Mouse (Mus musculus) intestine, postnatal 0 days (tissue): ENCODE results near the gene Sdhaf1. TPM values are rescaled to one million over a fixed set of nuclear protein-coding genes. Genes with fewer than 3 reads are reported as not detected.

Experiments used
- ATAC-seq: fragments of 200-750 bp; cut with Nextera tagmentation; 2 replicates; pipeline ENCODE4 v1.8.0; 2017; ENCODE audit warnings: mild to moderate bottlenecking, moderate TSS enrichment, moderate library complexity
- H3K27ac ChIP-seq: fragments of 300-500 bp; sonication (generic); 2 replicates; pipeline ENCODE4 v1.5.1; 2014; ENCODE audit warnings: mild to moderate bottlenecking, low read depth, low read length, moderate library complexity
- H3K27me3 ChIP-seq: fragments of 300-500 bp; sonication (generic); replicated peaks from 2 replicates; pipeline ENCODE4 v1.6.1; 2014; ENCODE audit warnings: low read length, mixed read lengths; ENCODE audit not compliant: control insufficient read depth, insufficient read depth
- H3K36me3 ChIP-seq: fragments of 300-500 bp; sonication (generic); 2 replicates; pipeline ENCODE4 v1.6.1; 2014; ENCODE audit warnings: mild to moderate bottlenecking, moderate library complexity; ENCODE audit not compliant: control insufficient read depth, insufficient read depth
- H3K4me1 ChIP-seq: fragments of 300-500 bp; sonication (generic); replicated peaks from 2 replicates; pipeline ENCODE4 v1.6.1; 2014; ENCODE audit warnings: antibody characterized with exemption, low read length, mixed read lengths; ENCODE audit not compliant: control insufficient read depth, insufficient read depth
- H3K4me2 ChIP-seq: fragments of 300-500 bp; sonication (generic); replicated peaks from 2 replicates; pipeline ENCODE4 v1.6.1; 2014; ENCODE audit warnings: low read depth, mild to moderate bottlenecking, moderate library complexity
- H3K4me3 ChIP-seq: fragments of 300-500 bp; sonication (generic); 2 replicates; pipeline ENCODE4 v1.5.1; 2014; ENCODE audit warnings: low read depth, low read length
- H3K9ac ChIP-seq: fragments of 300-500 bp; sonication (generic); 2 replicates; pipeline ENCODE4 v1.6.1; 2014; ENCODE audit warnings: mild to moderate bottlenecking, low read depth, low read length
- H3K9me3 ChIP-seq: fragments of 300-500 bp; sonication (generic); 2 replicates; pipeline ENCODE4 v1.6.1; 2016; ENCODE audit warnings: mixed run types; ENCODE audit not compliant: control insufficient read depth
- CTCF ChIP-seq: sonication (generic); IDR thresholded peaks from 2 replicates; pipeline ENCODE4 v1.5.1; 2016; ENCODE audit warnings: low read depth, mild to moderate bottlenecking, control low read depth, antibody characterized with exemption, moderate library complexity
- WGBS: fragments of 180-500 bp; shearing (Covaris S2); extraction: QIAGEN DNeasy Blood & Tissue Kit; methylation state at CpG from one replicate; pipeline ENCODE4 v1.1.7; 2014; 5-methylcytosine and 5-hydroxymethylcytosine counted together
- polyA plus RNA-seq: library from polyadenylated mRNA; unstranded; fragments of >200 nt; fragmentation: Nextera tagmentation; extraction: Ambion mirVana; gene quantifications from 2 replicates; pipeline ENCODE4 v1.2.1, GENCODE M21; 2015

Gene Sdhaf1
- polyA plus RNA-seq, 1 experiment from 2014 or later, result 18.3 TPM

DNA sequence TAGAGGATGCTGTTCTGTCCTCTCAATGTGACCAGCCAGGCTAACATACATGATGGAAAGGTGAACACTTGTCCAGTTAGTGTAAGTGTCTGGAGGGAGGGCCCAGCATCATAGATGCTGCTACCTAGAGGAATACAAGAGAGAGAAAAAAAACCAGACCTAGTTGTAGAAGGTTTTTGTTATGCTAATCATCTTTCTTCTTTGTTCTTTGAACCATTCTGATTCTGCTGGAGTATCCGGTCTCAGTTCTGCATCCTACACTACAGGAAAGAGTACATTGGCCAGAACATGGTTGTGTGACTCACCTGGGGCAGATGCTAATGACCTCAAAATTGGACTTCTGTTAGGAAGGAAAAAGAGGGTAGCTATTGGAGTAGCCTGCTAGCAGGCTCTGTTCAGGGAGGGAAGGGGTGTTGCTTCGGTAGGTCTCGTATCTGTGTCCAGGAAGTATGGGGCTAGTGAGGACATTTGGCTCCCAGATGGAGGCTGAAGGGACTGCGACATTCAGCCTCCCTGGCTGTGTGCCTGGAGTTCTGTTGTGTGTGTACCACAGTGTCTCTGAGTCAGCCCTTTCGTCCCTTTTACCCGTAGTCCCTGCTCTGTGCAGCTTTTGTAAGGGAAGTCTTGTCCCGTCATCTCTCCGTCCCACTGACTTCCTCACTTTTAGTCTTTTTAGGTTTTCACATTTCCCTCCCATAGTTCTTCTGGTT lies 36.8 kb downstream of the Sdhaf1 start:
- Histone ChIP-seq H3K9ac (no peak overlapping the region), H3K4me3 (no peak overlapping the region), H3K36me3 (no peaks in the 10 kb centered on the region), H3K9me3 (no peaks in the 10 kb centered on the region), H3K27ac (no peak overlapping the region), H3K4me2 (no peak overlapping the region), H3K27me3 (no peaks in the 10 kb centered on the region; the same call in 1 of the 2 replicates), H3K4me1 (no peaks in the 10 kb centered on the region)
- no peak for TF ChIP-seq CTCF
- ATAC-seq, result no peak
- WGBS, result 61% methylated on average over 8 of the region's 8 CpGs

DNA sequence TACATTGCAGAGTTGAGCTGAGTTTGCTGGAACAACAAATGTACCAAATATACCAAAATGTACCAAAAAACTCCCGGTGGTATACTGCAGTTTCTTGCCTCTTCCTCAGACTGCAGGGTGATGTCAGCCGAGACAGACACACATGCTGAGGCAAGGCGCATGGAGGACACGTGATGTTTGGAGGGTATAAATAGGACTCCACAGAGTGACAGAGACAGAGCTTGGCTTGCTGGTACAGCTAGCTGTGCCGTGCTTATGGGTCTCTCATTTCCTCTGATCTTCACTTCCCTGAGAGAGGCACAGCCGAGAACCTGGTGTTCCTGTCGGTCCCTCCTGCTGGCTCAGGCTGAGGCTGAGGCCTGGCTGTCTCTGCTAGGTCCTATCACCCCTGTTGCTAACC lies 41.0 kb downstream of the Sdhaf1 start:
- H3K4me3 ChIP-seq, result no peak overlapping the region
- no peaks in the 10 kb centered on the region for H3K27me3 ChIP-seq
- ATAC-seq, result no peak
- no peaks in the 10 kb centered on the region for H3K36me3 ChIP-seq
- no peaks in the 10 kb centered on the region for H3K4me1 ChIP-seq
- H3K27ac ChIP-seq, result no peak overlapping the region
- H3K9me3 ChIP-seq, result no peaks in the 10 kb centered on the region
- H3K9ac ChIP-seq, result no peak overlapping the region
- WGBS, result 70% methylated on average over 7 of the region's 7 CpGs
- no peak for TF ChIP-seq CTCF
- no peak overlapping the region for H3K4me2 ChIP-seq

DNA sequence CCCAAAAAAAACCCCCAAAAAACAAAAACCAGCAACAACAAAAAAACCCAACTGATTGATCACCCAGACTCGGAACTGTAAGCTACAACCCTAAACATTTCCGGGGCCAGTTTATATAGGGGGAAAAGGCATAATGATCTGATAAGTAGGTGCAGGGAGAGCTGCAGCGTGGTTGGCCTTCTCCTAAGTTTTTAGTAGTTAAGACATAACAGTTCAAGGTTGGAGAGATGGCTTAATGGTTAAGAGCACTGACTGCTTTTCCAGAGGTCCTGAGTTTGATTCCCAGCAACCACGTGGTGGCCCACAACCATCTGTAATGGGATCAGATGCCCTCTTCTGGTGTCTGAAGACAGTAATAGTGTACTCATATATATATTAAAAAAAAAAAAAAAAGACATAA lies 42.2 kb downstream of the Sdhaf1 start:
- H3K27me3 ChIP-seq, result no peaks in the 10 kb centered on the region
- TF ChIP-seq CTCF, result no peak
- H3K36me3 ChIP-seq, result no peaks in the 10 kb centered on the region
- no peak for ATAC-seq
- no peak overlapping the region for H3K4me3 ChIP-seq
- 76% methylated on average over 4 of the region's 4 CpGs for WGBS
- H3K4me1 ChIP-seq, result no peaks in the 10 kb centered on the region
- H3K9ac ChIP-seq, result no peak overlapping the region
- H3K27ac ChIP-seq, result no peak overlapping the region; the same call in 1 of the 2 replicates
- no peak overlapping the region; the same call in 1 of the 2 replicates for H3K4me2 ChIP-seq
- H3K9me3 ChIP-seq, result no peaks in the 10 kb centered on the region

DNA sequence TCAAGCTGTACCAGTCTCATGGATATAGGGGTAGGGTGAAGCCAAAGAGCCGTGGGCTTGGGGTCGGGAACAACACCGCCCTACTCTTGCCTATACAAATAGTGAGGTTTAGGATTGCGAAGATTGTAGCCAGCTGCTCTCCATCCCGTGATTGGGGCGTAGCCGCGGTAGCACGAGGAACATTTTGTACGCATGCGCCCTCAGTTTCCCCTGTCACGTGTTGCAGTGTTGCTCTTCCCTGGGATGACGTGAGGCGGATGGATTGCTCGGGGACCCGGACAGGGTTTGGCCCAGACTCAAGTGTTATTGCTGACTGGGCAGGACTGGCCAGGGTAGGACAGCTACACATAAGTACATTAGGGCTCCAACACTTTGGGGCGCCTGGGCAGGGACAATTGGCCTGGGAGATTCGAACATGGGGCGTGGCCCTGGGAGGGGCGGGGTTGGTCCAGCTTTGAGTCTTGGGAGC lies 43.0 kb downstream of the Sdhaf1 start:
- no peak for TF ChIP-seq CTCF
- Histone ChIP-seq H3K4me2 (peak overlapping the region; percentile 93), H3K9ac (peak overlapping the region; percentile 23; the same call in 1 of the 2 replicates), H3K4me1 (no peaks in the 10 kb centered on the region), H3K27ac (peak overlapping the region; percentile 80), H3K9me3 (no peaks in the 10 kb centered on the region), H3K27me3 (no peaks in the 10 kb centered on the region), H3K36me3 (no peaks in the 10 kb centered on the region), H3K4me3 (peak overlapping the region; percentile 83)
- WGBS, result under 1% methylated on average over 20 of the region's 20 CpGs
- peak; percentile 89 for ATAC-seq

DNA sequence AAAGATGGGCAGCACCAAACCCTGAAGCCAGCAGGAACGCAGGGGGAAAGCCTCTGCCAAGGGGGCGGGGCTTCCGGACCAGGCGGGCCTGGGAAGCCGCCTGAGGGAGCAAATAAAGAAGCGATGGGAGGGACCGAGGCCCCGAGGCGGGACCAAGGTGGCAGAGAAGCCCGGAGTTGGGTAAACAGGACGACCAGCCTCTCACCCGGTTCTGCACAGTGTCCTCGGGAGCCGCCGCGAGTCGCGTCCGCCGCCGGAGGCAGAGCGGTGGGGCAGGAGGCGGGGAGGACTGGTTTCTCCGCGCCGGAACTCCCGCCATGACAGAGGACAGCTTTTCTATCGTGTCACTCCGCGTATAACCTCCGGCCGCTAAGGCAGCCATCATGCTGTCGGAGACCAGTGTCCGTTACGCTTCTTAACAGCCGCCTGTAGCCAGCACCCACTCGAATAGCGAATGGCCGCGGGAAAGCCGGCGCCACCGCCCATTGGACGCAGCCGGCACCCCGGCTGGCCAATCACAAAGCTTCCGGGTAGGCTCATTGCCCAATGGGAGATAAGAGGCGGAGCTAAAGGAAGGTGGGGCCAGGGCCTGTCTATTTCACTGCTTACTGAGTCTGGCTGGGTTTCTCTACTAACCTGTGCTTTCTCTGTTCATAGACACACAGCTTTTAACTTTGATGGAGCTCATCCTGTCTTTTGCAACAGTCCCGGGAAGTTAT lies 43.6 kb downstream of the Sdhaf1 start, which contains the start of the genes Thap8 and Wdr62:
Gene Thap8, plus strand, starts transcription at position 144 of the 719 bp plus-strand sequence.
Gene Wdr62, minus strand, starts transcription at position 469 of the 719 bp plus-strand sequence.
- H3K9ac ChIP-seq, result peak within 1 kb of the TSS; percentile 23
- H3K36me3 ChIP-seq, result no peaks in the 10 kb centered on the region
- H3K4me2 ChIP-seq, result peak within 1 kb of the TSS; percentile 93
- under 1% methylated on average over 48 of the region's 49 CpGs for WGBS
- H3K27me3 ChIP-seq, result no peaks in the 10 kb centered on the region
- peak; percentile 96 for ATAC-seq
- peak within 1 kb of the TSS; percentile 83 for H3K4me3 ChIP-seq
- no peaks in the 10 kb centered on the region for H3K9me3 ChIP-seq
- H3K27ac ChIP-seq, result peak within 1 kb of the TSS; percentile 80
- no peaks in the 10 kb centered on the region for H3K4me1 ChIP-seq
- 0 out of 2 replicates have a peak, but pooled peaks have one; percentile 2 for TF ChIP-seq CTCF

DNA sequence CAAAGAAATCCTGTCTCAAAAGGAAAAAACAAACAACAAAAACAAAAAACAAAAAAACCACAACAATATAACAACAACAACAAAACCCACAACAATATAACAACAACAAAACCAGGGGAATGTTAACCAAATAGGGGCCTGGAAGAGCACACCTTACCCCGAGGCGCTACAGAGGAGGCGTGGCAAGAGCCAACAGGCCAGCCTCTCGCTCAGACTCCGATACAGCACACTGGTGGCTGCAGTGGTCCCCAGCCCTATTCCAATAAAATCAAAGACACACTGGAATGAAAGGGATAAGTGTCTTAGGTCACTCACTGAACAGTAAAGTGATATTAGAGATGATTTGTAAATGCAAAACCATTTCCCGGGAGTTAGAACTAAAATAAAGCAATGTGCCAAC lies 44.2 kb downstream of the Sdhaf1 start:
- no peak for TF ChIP-seq CTCF

More for the DNA sequence above, 44.2 kb downstream of the Sdhaf1 start:
- Histone ChIP-seq H3K36me3 (no peaks in the 10 kb centered on the region), H3K9me3 (no peaks in the 10 kb centered on the region), H3K4me1 (no peaks in the 10 kb centered on the region), H3K27me3 (no peaks in the 10 kb centered on the region), H3K4me3 (peak overlapping the region; percentile 83), H3K9ac (peak overlapping the region; percentile 23), H3K4me2 (peak overlapping the region; percentile 93), H3K27ac (peak overlapping the region; percentile 80; the same call in 1 of the 2 replicates)
- ATAC-seq, result no peak
- 2% methylated on average over 6 of the region's 6 CpGs for WGBS
